ENCODE assay signal across 28 mouse cellular contexts in the genomic region with DNA sequence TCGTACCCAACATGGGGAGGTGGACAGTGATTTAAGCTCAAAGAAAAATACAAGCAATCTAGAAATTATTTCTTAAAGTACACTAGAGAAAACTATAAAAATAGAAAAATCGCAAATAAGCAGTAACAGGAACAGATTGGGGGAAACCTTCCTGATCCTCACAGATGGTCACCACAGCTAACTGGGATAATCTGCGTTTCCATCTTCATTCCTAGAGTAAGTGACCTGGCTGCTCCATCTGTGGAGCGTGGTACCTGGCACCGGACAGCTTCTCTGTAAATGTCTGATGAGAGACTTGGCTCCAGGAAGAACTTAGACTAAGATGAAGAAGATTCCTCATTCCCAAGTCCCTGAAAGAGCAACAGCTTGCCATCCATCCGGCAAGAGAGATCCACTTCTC. TPM values are rescaled to one million over a fixed set of nuclear protein-coding genes. Genes with fewer than 3 reads are reported as not detected.
DNase-seq lines count a peak whose midpoint lies in the region; ATAC-seq lines count a peak whose summit lies in the region.
"Had no signal": no experiment of that assay in that cellular context is flagged by ENCODE, and none has a peak within 500 bp of the region (broad histone marks: within the 10 kb centered on the region; RNA-seq: fewer than 3 reads in every experiment).

No protein-coding gene starts in this region.

- H3K4me3 ChIP-seq in heart, embryonic 15.5 days: no peak overlapping the region
- no peak overlapping the region for H3K4me3 ChIP-seq in intestine, embryonic 16.5 days (ENCODE audit: low read length)
- no peak overlapping the region for H3K4me3 ChIP-seq in midbrain, embryonic 11.5 days (ENCODE audit: low read depth, low read length)
- H3K4me3 ChIP-seq: erythroblast, embryonic 14.5 days; forebrain, embryonic 12.5 days; heart, embryonic 10.5 days; hindbrain, embryonic 13.5 days; kidney, embryonic 15.5 days; layer of hippocampus, adult 2 months; left cerebral cortex, adult 2 months; liver, embryonic 13.5 days had no signal

- no peak for ATAC-seq in heart, embryonic 15.5 days (replicated peaks; ENCODE audit: insufficient number of reproducible peaks, insufficient read depth, low FRiP score, low read depth)
- no peak for ATAC-seq in intestine, embryonic 16.5 days
- no peak for ATAC-seq in erythroid progenitor cell, adult 5-6 weeks (replicated peaks; ENCODE audit: low FRiP score, poor library complexity, severe bottlenecking)
- no peak for ATAC-seq in midbrain, embryonic 11.5 days (ENCODE audit: low FRiP score)
- ATAC-seq: lung, postnatal 0 days had no signal

- 0 out of 2 replicates have a peak overlapping the region, but pooled peaks have one; percentile 18 for H3K27ac ChIP-seq in heart, embryonic 15.5 days
- peak overlapping the region; percentile 87 for H3K27ac ChIP-seq in intestine, embryonic 16.5 days (ENCODE audit: low read length)
- H3K27ac ChIP-seq in midbrain, embryonic 11.5 days (ENCODE audit: low read depth, low read length): no peak overlapping the region
- H3K27ac ChIP-seq: forebrain, embryonic 12.5 days; left cerebral cortex, adult 2 months had no signal

- H3K9ac ChIP-seq in heart, embryonic 15.5 days: no peak overlapping the region
- no peak overlapping the region for H3K9ac ChIP-seq in intestine, embryonic 16.5 days (ENCODE audit: low read depth, low read length)
- H3K9ac ChIP-seq in midbrain, embryonic 11.5 days (ENCODE audit: low read length): no peak overlapping the region
- H3K9ac ChIP-seq: forebrain, embryonic 12.5 days; hindbrain, embryonic 13.5 days; kidney, embryonic 15.5 days; liver, embryonic 13.5 days had no signal

- 86% methylated on average over 6 of the region's 6 CpGs for WGBS in heart, embryonic 15.5 days
- WGBS in intestine, embryonic 16.5 days: 80% methylated on average over 6 of the region's 6 CpGs
- WGBS in midbrain, embryonic 11.5 days: 94% methylated on average over 6 of the region's 6 CpGs

- peak; percentile 42 for DNase-seq in cerebellum, adult 11-12 months
- no peak for DNase-seq in cerebellum, postnatal 4 days (ENCODE audit: low spot score in 2 of 2)
- no peak for DNase-seq in heart, postnatal 14 days
- no peak for DNase-seq in midbrain, embryonic 11.5 days (ENCODE audit: low spot score, missing footprints)
- no peak for DNase-seq in layer of hippocampus, adult 18-20 months (ENCODE audit: low spot score in 2 of 2)
- DNase-seq: adrenal gland, postnatal 10 days; gastrocnemius, postnatal 10 days; heart, postnatal 4 days; kidney, adult 18-20 months; kidney, postnatal 25 days; liver, embryonic 13.5 days; lung, adult 18-20 months; lung, postnatal 4 days; midbrain, embryonic 14.5 days; right cerebral cortex, postnatal 25 days; spleen, adult 18-20 months had no signal

- H3K4me1 ChIP-seq in heart, embryonic 15.5 days (replicated peaks): peaks cover 49% of the 10 kb centered on the region
- peaks cover 42% of the 10 kb centered on the region for H3K4me1 ChIP-seq in intestine, embryonic 16.5 days (ENCODE audit: control insufficient read depth, insufficient read depth, low read length)
- no peaks in the 10 kb centered on the region for H3K4me1 ChIP-seq in midbrain, embryonic 11.5 days (ENCODE audit: control insufficient read depth, insufficient read depth, low read length)

- H3K9me3 ChIP-seq in heart, embryonic 15.5 days (replicated peaks): no peaks in the 10 kb centered on the region
- H3K9me3 ChIP-seq in intestine, embryonic 16.5 days (ENCODE audit: control insufficient read depth, low read length): no peaks in the 10 kb centered on the region
- H3K9me3 ChIP-seq in midbrain, embryonic 11.5 days (ENCODE audit: control insufficient read depth, low read length): no peaks in the 10 kb centered on the region
- H3K9me3 ChIP-seq: forebrain, embryonic 12.5 days; heart, embryonic 10.5 days; hindbrain, embryonic 13.5 days; kidney, embryonic 15.5 days; liver, embryonic 13.5 days had no signal

- no peak overlapping the region for H3K4me2 ChIP-seq in heart, embryonic 15.5 days
- H3K4me2 ChIP-seq in intestine, embryonic 16.5 days (ENCODE audit: low read depth, low read length): no peak overlapping the region
- H3K4me2 ChIP-seq in midbrain, embryonic 11.5 days: no peak overlapping the region
- H3K4me2 ChIP-seq: forebrain, embryonic 12.5 days; hindbrain, embryonic 13.5 days; kidney, embryonic 15.5 days had no signal

- H3K27me3 ChIP-seq in heart, embryonic 15.5 days: no peaks in the 10 kb centered on the region
- no peaks in the 10 kb centered on the region for H3K27me3 ChIP-seq in intestine, embryonic 16.5 days (replicated peaks; ENCODE audit: control insufficient read depth, insufficient read depth, low read length)
- H3K27me3 ChIP-seq in midbrain, embryonic 11.5 days (ENCODE audit: control insufficient read depth, insufficient read depth, low read length): no peaks in the 10 kb centered on the region
- H3K27me3 ChIP-seq: CH12.LX; forebrain, embryonic 12.5 days; hindbrain, embryonic 13.5 days; kidney, embryonic 15.5 days had no signal

- peaks cover 21% of the 10 kb centered on the region for H3K36me3 ChIP-seq in heart, embryonic 15.5 days
- no peaks in the 10 kb centered on the region for H3K36me3 ChIP-seq in intestine, embryonic 16.5 days (ENCODE audit: control insufficient read depth, insufficient read depth, low read length)
- H3K36me3 ChIP-seq in midbrain, embryonic 11.5 days (ENCODE audit: control insufficient read depth, insufficient read depth, low read length): peaks cover 10% of the 10 kb centered on the region; the same call in 1 of the 2 replicates

- intact Hi-C loops in heart, postnatal 14 days (cut with DNase I): no loop called here

RNA-seq across cellular contexts. Expression of gene Smad1, which starts 25.8 kb away (rescaled TPM):
- 17.9 and 22.2 TPM in 2 replicates for polyA plus RNA-seq in heart, embryonic 15.5 days (2015; fragmentation: Nextera tagmentation; extraction: Ambion mirVana)
- 10 to 100 TPM; 24.3 to 24.6 TPM for total RNA-seq in heart, postnatal 14 days (2021)
- polyA plus RNA-seq in intestine, embryonic 16.5 days (2015; fragmentation: Nextera tagmentation; extraction: Ambion mirVana): 33.4 and 33.6 TPM in 2 replicates
- total RNA-seq in erythroid progenitor cell, adult 5-6 weeks (2015; ENCODE audit: low replicate concordance): 1.1 TPM in 1 of 2 replicates, not detected in the other
- total RNA-seq in erythroid progenitor cell, adult 5-6 weeks (2017; ENCODE audit: low replicate concordance): 1.2 TPM in 2 replicates
- 55.5 and 63.1 TPM in 2 replicates for polyA plus RNA-seq in midbrain, embryonic 11.5 days (2014; fragmentation: Nextera tagmentation; extraction: Ambion mirVana)
- 10 to 100 TPM; 25.0 to 28.3 TPM for total RNA-seq in layer of hippocampus, adult 18-20 months (2021)
- total RNA-seq: CH12.LX had no signal

Comparison
In these comparisons a context has a peak if more than half of its experiments do, and no peak if none do; other contexts are left out.
1. RNA of gene Smad1, which starts 25.8 kb away (total RNA-seq): 25.0 to 28.3 TPM in layer of hippocampus, adult 18-20 months and 24.3 to 24.6 TPM in heart, postnatal 14 days; 1.1 to 1.2 TPM in erythroid progenitor cell, adult 5-6 weeks; every median in the first group is over 10 times any median in the second.